Mouse (Mus musculus): Measurements from ENCODE around the gene Npc1l1. TPM values are rescaled to one million over a fixed set of nuclear protein-coding genes. Genes with fewer than 3 reads are reported as not detected.

The Npc1l1 gene
- polyA plus RNA-seq (2015; fragmentation: Nextera tagmentation; extraction: Ambion mirVana), result 1.5 TPM in 2 replicates

DNA sequence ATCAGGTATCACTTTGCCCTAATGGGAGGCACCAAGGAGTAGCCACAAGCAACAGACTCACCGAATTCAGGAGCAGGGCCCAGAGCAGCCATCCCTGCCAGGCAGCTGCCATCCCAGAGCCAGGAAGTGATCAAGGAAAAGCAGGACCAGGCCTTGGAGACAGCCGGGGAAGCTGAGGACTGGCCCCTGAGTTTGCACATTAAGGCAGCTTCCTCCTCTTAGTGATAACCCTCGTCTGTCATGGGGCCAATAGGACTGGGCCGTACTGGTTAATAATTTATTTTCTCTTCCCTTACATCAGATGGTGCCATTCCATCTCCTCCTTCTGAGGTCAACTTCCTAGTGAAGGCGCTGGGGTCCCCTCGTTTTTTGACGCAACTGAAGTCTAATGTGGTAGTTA is at the start of gene Npc1l1:
Gene Npc1l1, minus strand, starts transcription at position 132 of the 400 bp plus-strand sequence.
- no peak within 1 kb of the TSS for H3K4me3 ChIP-seq (ENCODE audit: low read depth, low read length)
- H3K4me1 ChIP-seq (replicated peaks; ENCODE audit: control insufficient read depth, insufficient read depth), result no peaks in the 10 kb centered on the region
- H3K27ac ChIP-seq (replicated peaks), result no peak within 1 kb of the TSS
- DNase-seq (ENCODE audit: low spot score) (no peak), ATAC-seq (ENCODE audit: low FRiP score, low TSS enrichment) (0 out of 2 replicates have a peak, but pooled peaks have one; percentile 34)
- WGBS, result 62% methylated on average over 7 of the region's 7 CpGs
- no peak within 1 kb of the TSS for H3K4me2 ChIP-seq (replicated peaks; ENCODE audit: low read depth)
- H3K36me3 ChIP-seq (ENCODE audit: control insufficient read depth, insufficient read depth, low read length), result no peaks in the 10 kb centered on the region
- H3K9me3 ChIP-seq (ENCODE audit: control insufficient read depth, low read length), result no peaks in the 10 kb centered on the region
- H3K27me3 ChIP-seq (ENCODE audit: control insufficient read depth, insufficient read depth, low read length), result no peaks in the 10 kb centered on the region
- no peak for TF ChIP-seq EP300 (optimal IDR thresholded peaks at IDR 0.05)
- TF ChIP-seq CTCF (IDR thresholded peaks at IDR 0.05; ENCODE audit: low read depth), result no peak
- H3K9ac ChIP-seq (ENCODE audit: low read length), result no peak within 1 kb of the TSS

DNA sequence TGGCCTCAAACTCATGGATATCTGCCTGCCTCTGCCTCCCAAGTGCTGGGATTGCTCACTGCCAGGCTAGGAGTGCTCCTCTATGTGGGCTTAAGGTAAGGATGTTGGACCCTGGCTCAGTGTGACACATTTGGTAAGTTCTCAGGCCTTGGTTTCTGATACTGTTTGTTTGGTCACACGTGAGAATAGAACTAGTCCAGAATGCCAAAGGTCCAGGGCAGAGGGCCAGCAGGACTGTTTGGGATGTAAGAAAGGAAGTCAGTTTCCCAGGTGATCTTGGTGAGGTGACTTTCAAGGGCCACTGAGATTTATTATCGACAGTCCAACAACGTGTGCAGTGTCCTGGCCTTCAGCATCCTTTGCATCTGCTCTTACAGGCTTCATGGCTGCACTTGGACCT is 46.5 kb upstream of the Npc1l1 start:
- Histone ChIP-seq H3K36me3 (ENCODE audit: control insufficient read depth, insufficient read depth, low read length) (0 out of 2 replicates have a peak, but pooled peaks cover under 1% of the 10 kb centered on the region), H3K9me3 (ENCODE audit: control insufficient read depth, low read length) (no peaks in the 10 kb centered on the region; the same call in 1 of the 2 replicates), H3K9ac (ENCODE audit: low read length) (no peak overlapping the region), H3K27me3 (ENCODE audit: control insufficient read depth, insufficient read depth, low read length) (no peaks in the 10 kb centered on the region), H3K4me2 (replicated peaks; ENCODE audit: low read depth) (no peak overlapping the region), H3K27ac (replicated peaks) (no peak overlapping the region), H3K4me3 (ENCODE audit: low read depth, low read length) (no peak overlapping the region), H3K4me1 (replicated peaks; ENCODE audit: control insufficient read depth, insufficient read depth) (peaks cover 5% of the 10 kb centered on the region; the same call in 1 of the 2 replicates)
- no peak for ATAC-seq (ENCODE audit: low FRiP score, low TSS enrichment)
- TF ChIP-seq CTCF (IDR thresholded peaks at IDR 0.05; ENCODE audit: low read depth) (no peak), EP300 (optimal IDR thresholded peaks at IDR 0.05) (no peak)
- DNase-seq (ENCODE audit: low spot score), result no peak
- WGBS, result 74% methylated on average over 3 of the region's 3 CpGs

DNA sequence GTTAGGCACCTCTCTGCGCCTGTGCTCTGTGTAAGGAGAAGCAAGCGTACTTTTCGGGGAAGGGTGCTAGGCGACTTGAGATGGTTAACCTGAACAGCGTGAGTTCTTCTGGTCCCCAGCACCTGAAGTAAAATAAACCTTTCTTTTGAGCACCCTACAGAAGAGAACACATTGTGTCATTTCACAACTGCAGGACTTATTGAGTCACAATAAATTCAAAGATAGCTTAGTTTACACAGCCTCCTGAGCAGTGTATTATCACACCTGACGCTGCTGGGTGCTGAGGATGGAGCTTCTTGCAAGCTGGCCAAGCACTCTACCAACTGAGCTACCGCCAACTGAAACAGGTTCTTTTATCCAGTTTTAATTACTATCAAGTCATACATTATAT is 45.1 kb upstream of the Npc1l1 start:
- TF ChIP-seq CTCF (IDR thresholded peaks at IDR 0.05; ENCODE audit: low read depth) (no peak), EP300 (optimal IDR thresholded peaks at IDR 0.05) (no peak)

DNA sequence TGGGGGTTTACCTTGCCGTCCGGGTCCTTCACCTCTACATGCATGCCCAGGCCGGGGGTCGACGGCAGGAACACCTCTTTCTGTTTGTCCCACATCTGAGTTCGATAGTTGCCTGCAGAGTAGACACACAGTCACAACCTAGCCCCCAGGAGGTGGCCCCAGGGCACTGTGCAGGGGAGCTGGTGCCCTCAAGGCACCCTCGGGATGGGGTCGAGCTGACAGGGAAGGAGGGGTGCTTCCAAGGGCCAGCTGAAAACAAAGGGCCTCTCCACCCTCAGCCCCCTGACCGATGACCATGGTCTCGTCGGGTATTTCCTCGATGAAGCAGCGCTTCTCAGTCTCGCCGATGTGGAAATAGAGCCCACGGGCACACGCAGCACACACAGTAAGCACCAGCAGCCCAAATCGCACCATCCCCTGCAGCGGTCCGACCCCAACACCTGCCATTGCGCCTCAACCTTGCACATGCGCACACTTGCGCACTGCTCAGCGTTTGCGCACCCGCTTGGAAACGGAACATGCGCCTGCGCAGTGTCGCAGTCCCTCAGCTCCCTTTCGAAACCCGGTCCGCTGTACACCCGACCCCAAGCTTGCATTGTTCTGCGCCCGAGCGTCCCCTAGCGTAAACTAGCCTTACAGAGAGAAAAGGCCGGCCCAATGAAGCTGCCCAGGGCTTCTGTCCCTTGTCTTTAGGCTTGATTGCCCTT is 44.6 kb upstream of the Npc1l1 start, which contains the start of gene Tmed4:
Gene Tmed4, minus strand, starts transcription at position 484 of the 707 bp plus-strand sequence.
- no peaks in the 10 kb centered on the region for H3K9me3 ChIP-seq (ENCODE audit: control insufficient read depth, low read length)
- peak within 1 kb of the TSS; percentile 75 for H3K27ac ChIP-seq (replicated peaks)
- H3K4me2 ChIP-seq (replicated peaks; ENCODE audit: low read depth), result peak within 1 kb of the TSS; percentile 92
- DNase-seq (ENCODE audit: low spot score) (peak; percentile 96), ATAC-seq (ENCODE audit: low FRiP score, low TSS enrichment) (peak; percentile 92)
- H3K27me3 ChIP-seq (ENCODE audit: control insufficient read depth, insufficient read depth, low read length), result no peaks in the 10 kb centered on the region
- H3K4me3 ChIP-seq (ENCODE audit: low read depth, low read length), result peak within 1 kb of the TSS; percentile 84
- H3K9ac ChIP-seq (ENCODE audit: low read length), result peak within 1 kb of the TSS; percentile 87
- WGBS, result under 1% methylated on average over 39 of the region's 39 CpGs
- peak; percentile 90 for TF ChIP-seq CTCF (IDR thresholded peaks at IDR 0.05; ENCODE audit: low read depth)
- TF ChIP-seq EP300 (optimal IDR thresholded peaks at IDR 0.05), result no peak
- H3K36me3 ChIP-seq (ENCODE audit: control insufficient read depth, insufficient read depth, low read length), result peaks cover 5% of the 10 kb centered on the region; the same call in 1 of the 2 replicates
- H3K4me1 ChIP-seq (replicated peaks; ENCODE audit: control insufficient read depth, insufficient read depth), result peaks cover 5% of the 10 kb centered on the region; the same call in 1 of the 2 replicates

More for the DNA sequence above, 45.1 kb upstream of the Npc1l1 start:
- peaks cover 5% of the 10 kb centered on the region; the same call in 1 of the 2 replicates for H3K4me1 ChIP-seq (replicated peaks; ENCODE audit: control insufficient read depth, insufficient read depth)
- H3K27ac ChIP-seq (replicated peaks), result peak overlapping the region; percentile 75
- 21% methylated on average over 7 of the region's 7 CpGs for WGBS
- H3K4me2 ChIP-seq (replicated peaks; ENCODE audit: low read depth), result peak overlapping the region; percentile 92
- peaks cover 5% of the 10 kb centered on the region; the same call in 1 of the 2 replicates for H3K36me3 ChIP-seq (ENCODE audit: control insufficient read depth, insufficient read depth, low read length)
- ATAC-seq (ENCODE audit: low FRiP score, low TSS enrichment), result peak; percentile 65; the same call in 1 of the 2 replicates
- no peaks in the 10 kb centered on the region for H3K9me3 ChIP-seq (ENCODE audit: control insufficient read depth, low read length)
- H3K4me3 ChIP-seq (ENCODE audit: low read depth, low read length), result peak overlapping the region; percentile 84
- H3K27me3 ChIP-seq (ENCODE audit: control insufficient read depth, insufficient read depth, low read length), result no peaks in the 10 kb centered on the region
- DNase-seq (ENCODE audit: low spot score), result no peak
- H3K9ac ChIP-seq (ENCODE audit: low read length), result peak overlapping the region; percentile 87; the same call in 1 of the 2 replicates

DNA sequence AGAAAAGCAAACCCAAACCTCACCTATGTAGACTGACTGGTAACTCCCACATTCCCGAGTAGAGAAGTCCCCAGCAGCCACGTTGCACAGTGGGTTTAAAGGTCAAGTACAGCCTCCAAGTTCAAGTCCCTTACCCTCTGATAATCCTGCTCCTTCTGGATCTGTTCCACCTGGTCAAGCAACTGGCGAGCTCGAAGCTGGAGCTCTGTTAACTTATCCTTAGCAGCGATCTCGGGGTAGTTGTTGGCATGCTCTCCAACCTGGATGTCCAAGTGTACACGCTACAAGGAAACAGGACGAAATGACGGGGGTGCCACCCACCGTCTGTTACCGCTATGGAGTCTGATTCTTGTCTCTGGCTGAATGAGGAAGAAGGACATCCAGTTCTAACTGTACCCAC is 43.7 kb upstream of the Npc1l1 start:
- peak; percentile 39 for DNase-seq (ENCODE audit: low spot score)
- H3K27me3 ChIP-seq (ENCODE audit: control insufficient read depth, insufficient read depth, low read length), result no peaks in the 10 kb centered on the region
- peaks cover 5% of the 10 kb centered on the region; the same call in 1 of the 2 replicates for H3K36me3 ChIP-seq (ENCODE audit: control insufficient read depth, insufficient read depth, low read length)
- H3K4me3 ChIP-seq (ENCODE audit: low read depth, low read length), result peak overlapping the region; percentile 84
- 33% methylated on average over 11 of the region's 11 CpGs for WGBS
- ATAC-seq (ENCODE audit: low FRiP score, low TSS enrichment), result peak; percentile 33; the same call in 1 of the 2 replicates
- peaks cover 5% of the 10 kb centered on the region; the same call in 1 of the 2 replicates for H3K4me1 ChIP-seq (replicated peaks; ENCODE audit: control insufficient read depth, insufficient read depth)
- H3K27ac ChIP-seq (replicated peaks), result peak overlapping the region; percentile 56; the same call in 1 of the 2 replicates
- H3K4me2 ChIP-seq (replicated peaks; ENCODE audit: low read depth), result peak overlapping the region; percentile 92
- TF ChIP-seq CTCF (IDR thresholded peaks at IDR 0.05; ENCODE audit: low read depth) (no peak), EP300 (optimal IDR thresholded peaks at IDR 0.05) (no peak)
- H3K9ac ChIP-seq (ENCODE audit: low read length), result peak overlapping the region; percentile 87; the same call in 1 of the 2 replicates
- no peaks in the 10 kb centered on the region for H3K9me3 ChIP-seq (ENCODE audit: control insufficient read depth, low read length)
